Mouse (Mus musculus) monocyte, adult 5-6 weeks (primary cell): ENCODE results near the gene Rin1. TPM values are rescaled to one million over a fixed set of nuclear protein-coding genes. Genes with fewer than 3 reads are reported as not detected.
"Not testable (repeated sequence)": the region's sequence is repeated elsewhere in the genome, so short reads cannot be mapped to it uniquely, and the experiment has no call there.

ENCODE experiments used
- ATAC-seq: fragments of 153-309, 156-312 bp; replicated peaks from 2 replicates; pipeline ENCODE4 v1.8.0; 2017; ENCODE audit warnings: mild to moderate bottlenecking; ENCODE audit not compliant: low TSS enrichment, insufficient number of reproducible peaks, severe bottlenecking, poor library complexity, low FRiP score
- total RNA-seq: library from RNA; stranded (forward); fragments of 200-1000, 200-491, 200-594 nt; gene quantifications from 3 replicates; pipeline ENCODE4 v1.2.3, GENCODE M21; 2017

Gene Rin1
- 0.19 to 0.68 TPM (median 0.21 TPM) in 3 replicates for total RNA-seq

- 0 out of 2 replicates have a peak, but pooled peaks have one; percentile 6 for ATAC-seq
Observed at GRCm38 (mm10) chr19:5050047-5050905, at the start of gene Rin1. TSS of gene Rin1 (plus strand) at chr19:5050481.

GRCm38 (mm10) chr19:5001666-5002406, 48.4 kb upstream of the Rin1 start:
- peak; percentile 78 for ATAC-seq

- ATAC-seq, result not testable (repeated sequence)
Observed at GRCm38 (mm10) chr19:5003644-5004043, 46.6 kb upstream of the Rin1 start.

GRCm38 (mm10) chr19:5004925-5005324, 45.4 kb upstream of the Rin1 start:
- ATAC-seq, result no peak

GRCm38 (mm10) chr19:5013138-5013537, 37.1 kb upstream of the Rin1 start:
- no peak for ATAC-seq

GRCm38 (mm10) chr19:5014961-5015398, 35.3 kb upstream of the Rin1 start:
- ATAC-seq, result no peak

GRCm38 (mm10) chr19:5016221-5016742, 34.0 kb upstream of the Rin1 start:
- ATAC-seq, result no peak

GRCm38 (mm10) chr19:5016782-5017181, 33.5 kb upstream of the Rin1 start:
- ATAC-seq, result peak; percentile 89

GRCm38 (mm10) chr19:5017611-5018010, 32.7 kb upstream of the Rin1 start:
- no peak for ATAC-seq

- no peak for ATAC-seq
Observed at GRCm38 (mm10) chr19:5018191-5018590, 32.1 kb upstream of the Rin1 start.

- ATAC-seq, result no peak
Observed at GRCm38 (mm10) chr19:5021416-5021815, 28.9 kb upstream of the Rin1 start.

GRCm38 (mm10) chr19:5023621-5024479, 26.4 kb upstream of the Rin1 start, which contains the start of gene Slc29a2:
TSS of gene Slc29a2 (plus strand) at chr19:5023860.
- ATAC-seq, result peak; percentile 90

- ATAC-seq, result no peak
Observed at GRCm38 (mm10) chr19:5026111-5026510, 24.2 kb upstream of the Rin1 start.

GRCm38 (mm10) chr19:5032686-5033085, 17.6 kb upstream of the Rin1 start:
- ATAC-seq, result no peak

- no peak for ATAC-seq
Observed at GRCm38 (mm10) chr19:5036577-5036976, 13.7 kb upstream of the Rin1 start.

- ATAC-seq, result no peak
Observed at GRCm38 (mm10) chr19:5037678-5038571, 12.4 kb upstream of the Rin1 start.

- ATAC-seq, result peak; percentile 78
Observed at GRCm38 (mm10) chr19:5038709-5039156, 11.5 kb upstream of the Rin1 start, which contains the start of the genes B4gat1 and AC124502.3. TSS of gene B4gat1 (plus strand) at chr19:5038826. TSS of gene AC124502.3 (plus strand) at chr19:5038891.
